Mouse (Mus musculus): Measurements from ENCODE around the gene Gm3336. TPM values are rescaled to one million over a fixed set of nuclear protein-coding genes. Genes with fewer than 3 reads are reported as not detected.

Gm3336 gene
- polyA plus RNA-seq, 1 experiment from 2014 or later: not detected

DNA sequence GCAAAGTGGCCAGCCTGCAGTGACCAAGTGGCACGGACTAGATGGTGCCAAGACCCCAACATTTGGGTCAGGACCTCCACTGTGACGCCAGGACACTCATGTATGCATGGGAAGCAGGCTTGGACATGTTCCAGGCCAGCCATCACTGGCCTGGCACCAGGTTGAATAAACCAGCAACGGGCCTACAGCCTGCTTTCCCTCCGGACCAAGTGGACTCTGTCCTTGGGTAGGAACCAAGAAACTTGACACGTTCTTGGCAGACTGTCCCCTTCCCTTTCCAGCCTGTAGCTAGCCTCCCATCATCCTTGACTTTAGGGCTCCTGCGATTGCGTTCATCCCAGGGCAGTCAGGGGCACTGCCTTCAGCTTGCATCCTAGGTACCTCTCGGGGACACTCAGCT is 30.8 kb upstream of the Gm3336 start:
- no peaks in the 10 kb centered on the region for H3K36me3 ChIP-seq (replicated peaks; ENCODE audit: control insufficient read depth, insufficient read depth, low read depth, low read length)
- no peak overlapping the region for H3K4me3 ChIP-seq (ENCODE audit: low read depth, low read length)
- no peak overlapping the region for H3K4me2 ChIP-seq (ENCODE audit: low read depth, low read length)
- H3K9ac ChIP-seq (replicated peaks; ENCODE audit: low read length): no peak overlapping the region
- H3K4me1 ChIP-seq (ENCODE audit: control insufficient read depth, insufficient read depth, low read length): no peaks in the 10 kb centered on the region; the same call in 1 of the 2 replicates
- no peak for ATAC-seq (replicated peaks; ENCODE audit: insufficient number of reproducible peaks, low FRiP score, low TSS enrichment, low read depth)
- H3K27me3 ChIP-seq (ENCODE audit: control insufficient read depth, insufficient read depth, low read length): no peaks in the 10 kb centered on the region
- H3K9me3 ChIP-seq (replicated peaks; ENCODE audit: control insufficient read depth, low read length): no peaks in the 10 kb centered on the region
- WGBS: 86% methylated on average over 8 of the region's 8 CpGs
- H3K27ac ChIP-seq (replicated peaks; ENCODE audit: low read depth, low read length): no peak overlapping the region
- DNase-seq (ENCODE audit: low spot score): no peak

DNA sequence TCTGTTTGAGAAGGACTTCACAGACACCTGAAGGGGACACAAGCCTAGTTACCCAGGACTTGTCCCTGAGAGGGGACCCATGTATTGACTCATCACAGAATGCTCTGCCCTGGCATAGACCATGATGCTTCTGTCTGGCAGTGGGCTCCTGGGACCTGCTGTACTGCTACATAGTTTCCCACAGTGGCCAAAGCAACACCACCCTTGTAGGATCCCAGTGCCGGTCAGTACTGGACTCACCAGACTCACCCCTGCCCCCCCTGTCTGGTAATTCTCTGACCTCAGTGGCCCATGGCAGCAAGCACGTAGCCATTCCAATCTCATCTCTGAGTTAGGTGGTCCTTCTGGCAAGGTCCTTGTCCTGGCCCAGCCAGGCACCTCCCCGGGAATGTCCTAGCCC is 30.2 kb upstream of the Gm3336 start:
- 90% methylated on average over 3 of the region's 3 CpGs for WGBS

DNA sequence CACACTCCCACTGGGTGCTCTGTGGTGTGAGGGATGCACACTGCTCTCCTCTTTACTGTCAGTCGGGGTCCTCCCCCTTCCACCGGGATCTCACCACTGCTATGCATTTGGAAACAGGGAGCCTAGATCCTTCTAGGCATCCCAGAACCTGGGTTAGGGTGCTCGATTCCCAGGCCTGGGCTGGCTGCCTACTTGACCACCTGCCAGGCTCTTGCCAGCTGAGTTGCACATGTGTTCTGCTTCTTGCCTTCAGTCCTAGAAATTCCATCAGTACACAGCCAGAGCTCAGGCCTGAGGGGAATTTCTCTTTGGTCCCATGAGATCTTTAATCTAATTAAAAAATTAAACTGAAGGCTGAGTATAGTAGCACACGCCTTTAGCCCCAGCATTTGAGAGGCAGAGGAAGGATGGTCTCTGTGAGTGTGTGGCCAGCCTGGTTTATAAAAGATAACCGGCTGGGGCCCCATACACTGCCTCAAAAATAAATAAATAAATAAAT is 28.4 kb upstream of the Gm3336 start:
- DNase-seq (ENCODE audit: low spot score) (peak; percentile 29), ATAC-seq (replicated peaks; ENCODE audit: insufficient number of reproducible peaks, low FRiP score, low TSS enrichment, low read depth) (no peak)
- WGBS: 59% methylated on average over 5 of the region's 5 CpGs
- Histone ChIP-seq H3K9ac (replicated peaks; ENCODE audit: low read length) (no peak overlapping the region), H3K27ac (replicated peaks; ENCODE audit: low read depth, low read length) (no peak overlapping the region), H3K4me3 (ENCODE audit: low read depth, low read length) (no peak overlapping the region), H3K9me3 (replicated peaks; ENCODE audit: control insufficient read depth, low read length) (no peaks in the 10 kb centered on the region), H3K4me1 (ENCODE audit: control insufficient read depth, insufficient read depth, low read length) (no peaks in the 10 kb centered on the region; the same call in 1 of the 2 replicates), H3K27me3 (ENCODE audit: control insufficient read depth, insufficient read depth, low read length) (no peaks in the 10 kb centered on the region), H3K36me3 (replicated peaks; ENCODE audit: control insufficient read depth, insufficient read depth, low read depth, low read length) (no peaks in the 10 kb centered on the region), H3K4me2 (ENCODE audit: low read depth, low read length) (no peak overlapping the region)

More for the DNA sequence above, 30.2 kb upstream of the Gm3336 start:
- H3K4me1 ChIP-seq (ENCODE audit: control insufficient read depth, insufficient read depth, low read length): no peaks in the 10 kb centered on the region; the same call in 1 of the 2 replicates
- H3K27ac ChIP-seq (replicated peaks; ENCODE audit: low read depth, low read length): no peak overlapping the region
- no peaks in the 10 kb centered on the region for H3K36me3 ChIP-seq (replicated peaks; ENCODE audit: control insufficient read depth, insufficient read depth, low read depth, low read length)
- H3K9ac ChIP-seq (replicated peaks; ENCODE audit: low read length): no peak overlapping the region
- no peak overlapping the region for H3K4me2 ChIP-seq (ENCODE audit: low read depth, low read length)
- no peak overlapping the region for H3K4me3 ChIP-seq (ENCODE audit: low read depth, low read length)
- no peak for ATAC-seq (replicated peaks; ENCODE audit: insufficient number of reproducible peaks, low FRiP score, low TSS enrichment, low read depth)
- no peaks in the 10 kb centered on the region for H3K27me3 ChIP-seq (ENCODE audit: control insufficient read depth, insufficient read depth, low read length)
- H3K9me3 ChIP-seq (replicated peaks; ENCODE audit: control insufficient read depth, low read length): no peaks in the 10 kb centered on the region
- no peak for DNase-seq (ENCODE audit: low spot score)

DNA sequence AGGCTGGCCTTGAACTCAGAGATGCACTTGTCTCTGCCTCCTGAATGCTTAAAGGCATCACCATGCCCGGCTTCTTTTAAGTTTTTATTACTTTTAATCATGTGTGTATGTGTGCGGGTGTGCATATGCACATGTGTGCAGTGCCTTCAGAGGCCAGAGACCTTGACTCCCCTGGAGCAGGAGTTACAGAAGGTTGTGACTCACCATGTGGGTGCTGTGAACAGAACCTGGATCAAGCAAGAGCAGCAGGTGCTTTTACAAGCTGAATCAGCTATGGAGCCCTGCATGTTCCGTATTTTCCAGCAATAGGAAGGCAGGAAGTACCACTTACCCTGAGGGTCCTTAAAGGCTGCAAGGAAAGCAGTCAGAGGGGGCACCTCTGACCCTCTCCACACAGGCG is 27.1 kb upstream of the Gm3336 start:
- DNase-seq (ENCODE audit: low spot score): no peak
- H3K9me3 ChIP-seq (replicated peaks; ENCODE audit: control insufficient read depth, low read length): no peaks in the 10 kb centered on the region
- H3K9ac ChIP-seq (replicated peaks; ENCODE audit: low read length): peak overlapping the region; percentile 76
- no peaks in the 10 kb centered on the region for H3K36me3 ChIP-seq (replicated peaks; ENCODE audit: control insufficient read depth, insufficient read depth, low read depth, low read length)
- H3K4me3 ChIP-seq (ENCODE audit: low read depth, low read length): peak overlapping the region; percentile 12; the same call in 1 of the 2 replicates
- H3K4me2 ChIP-seq (ENCODE audit: low read depth, low read length): peak overlapping the region; percentile 40
- peaks cover 5% of the 10 kb centered on the region for H3K4me1 ChIP-seq (ENCODE audit: control insufficient read depth, insufficient read depth, low read length)
- 52% methylated on average over 4 of the region's 4 CpGs for WGBS
- no peak for ATAC-seq (replicated peaks; ENCODE audit: insufficient number of reproducible peaks, low FRiP score, low TSS enrichment, low read depth)
- peak overlapping the region; percentile 88 for H3K27ac ChIP-seq (replicated peaks; ENCODE audit: low read depth, low read length)
- no peaks in the 10 kb centered on the region for H3K27me3 ChIP-seq (ENCODE audit: control insufficient read depth, insufficient read depth, low read length)

DNA sequence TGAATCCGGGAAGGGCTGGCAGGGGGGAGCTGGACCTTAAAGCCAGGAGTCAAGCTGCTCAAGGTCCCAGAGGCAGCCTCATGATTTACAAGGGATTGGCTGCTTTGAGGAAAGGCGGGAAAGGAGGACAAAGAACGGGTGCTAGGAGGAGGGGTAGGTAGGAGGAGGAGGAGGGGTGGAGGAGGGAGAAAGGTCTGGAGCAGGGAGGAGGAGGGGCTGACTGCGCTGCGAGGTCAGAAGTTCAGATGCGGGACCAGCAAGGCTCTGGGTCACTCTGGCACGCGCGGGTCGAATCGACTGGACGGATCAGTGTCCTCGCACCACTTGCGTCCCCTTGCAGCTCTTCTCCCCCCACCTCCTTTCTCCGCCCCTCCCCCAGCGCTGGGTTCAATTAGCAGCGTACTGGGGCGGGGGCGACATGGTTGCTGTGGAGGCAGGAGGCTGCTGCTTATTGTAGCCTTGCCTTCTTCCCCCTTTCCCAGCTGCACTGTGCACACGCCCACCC is 26.6 kb upstream of the Gm3336 start:
- peak overlapping the region; percentile 76 for H3K9ac ChIP-seq (replicated peaks; ENCODE audit: low read length)
- peak overlapping the region; percentile 88 for H3K27ac ChIP-seq (replicated peaks; ENCODE audit: low read depth, low read length)
- 2% methylated on average over 18 of the region's 20 CpGs for WGBS
- peak; percentile 93 for DNase-seq (ENCODE audit: low spot score)
- peak overlapping the region; percentile 40 for H3K4me2 ChIP-seq (ENCODE audit: low read depth, low read length)
- ATAC-seq (replicated peaks; ENCODE audit: insufficient number of reproducible peaks, low FRiP score, low TSS enrichment, low read depth): peak; percentile 68
- peaks cover 5% of the 10 kb centered on the region for H3K4me1 ChIP-seq (ENCODE audit: control insufficient read depth, insufficient read depth, low read length)
- H3K4me3 ChIP-seq (ENCODE audit: low read depth, low read length): peak overlapping the region; percentile 12; the same call in 1 of the 2 replicates
- no peaks in the 10 kb centered on the region for H3K36me3 ChIP-seq (replicated peaks; ENCODE audit: control insufficient read depth, insufficient read depth, low read depth, low read length)
- H3K27me3 ChIP-seq (ENCODE audit: control insufficient read depth, insufficient read depth, low read length): no peaks in the 10 kb centered on the region
- H3K9me3 ChIP-seq (replicated peaks; ENCODE audit: control insufficient read depth, low read length): no peaks in the 10 kb centered on the region

DNA sequence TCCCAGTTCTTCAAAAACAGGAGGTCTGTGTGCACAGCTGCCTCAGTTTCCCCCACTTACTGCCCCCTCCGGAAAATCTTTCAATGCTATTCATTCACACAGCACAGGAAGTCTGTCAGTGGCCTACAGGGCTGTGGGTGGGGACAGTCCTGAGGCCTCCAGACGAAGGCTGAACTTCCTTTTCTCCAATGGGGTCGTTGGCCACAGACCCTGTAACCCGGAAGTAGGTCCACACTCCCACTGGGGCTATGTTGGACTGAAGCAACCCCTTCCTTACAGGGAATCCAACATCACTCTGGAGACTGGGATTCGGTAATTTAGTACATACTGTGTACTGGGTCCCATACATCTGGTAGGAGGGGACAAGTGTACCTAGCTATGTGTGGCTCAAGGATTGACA is 24.7 kb upstream of the Gm3336 start:
- no peaks in the 10 kb centered on the region for H3K36me3 ChIP-seq (replicated peaks; ENCODE audit: control insufficient read depth, insufficient read depth, low read depth, low read length)
- H3K4me3 ChIP-seq (ENCODE audit: low read depth, low read length): no peak overlapping the region
- H3K27ac ChIP-seq (replicated peaks; ENCODE audit: low read depth, low read length): no peak overlapping the region
- H3K27me3 ChIP-seq (ENCODE audit: control insufficient read depth, insufficient read depth, low read length): no peaks in the 10 kb centered on the region
- no peak for ATAC-seq (replicated peaks; ENCODE audit: insufficient number of reproducible peaks, low FRiP score, low TSS enrichment, low read depth)
- H3K9me3 ChIP-seq (replicated peaks; ENCODE audit: control insufficient read depth, low read length): no peaks in the 10 kb centered on the region
- no peak for DNase-seq (ENCODE audit: low spot score)
- peaks cover 7% of the 10 kb centered on the region for H3K4me1 ChIP-seq (ENCODE audit: control insufficient read depth, insufficient read depth, low read length)
- 68% methylated on average over 5 of the region's 5 CpGs for WGBS
- H3K9ac ChIP-seq (replicated peaks; ENCODE audit: low read length): no peak overlapping the region
- H3K4me2 ChIP-seq (ENCODE audit: low read depth, low read length): no peak overlapping the region

DNA sequence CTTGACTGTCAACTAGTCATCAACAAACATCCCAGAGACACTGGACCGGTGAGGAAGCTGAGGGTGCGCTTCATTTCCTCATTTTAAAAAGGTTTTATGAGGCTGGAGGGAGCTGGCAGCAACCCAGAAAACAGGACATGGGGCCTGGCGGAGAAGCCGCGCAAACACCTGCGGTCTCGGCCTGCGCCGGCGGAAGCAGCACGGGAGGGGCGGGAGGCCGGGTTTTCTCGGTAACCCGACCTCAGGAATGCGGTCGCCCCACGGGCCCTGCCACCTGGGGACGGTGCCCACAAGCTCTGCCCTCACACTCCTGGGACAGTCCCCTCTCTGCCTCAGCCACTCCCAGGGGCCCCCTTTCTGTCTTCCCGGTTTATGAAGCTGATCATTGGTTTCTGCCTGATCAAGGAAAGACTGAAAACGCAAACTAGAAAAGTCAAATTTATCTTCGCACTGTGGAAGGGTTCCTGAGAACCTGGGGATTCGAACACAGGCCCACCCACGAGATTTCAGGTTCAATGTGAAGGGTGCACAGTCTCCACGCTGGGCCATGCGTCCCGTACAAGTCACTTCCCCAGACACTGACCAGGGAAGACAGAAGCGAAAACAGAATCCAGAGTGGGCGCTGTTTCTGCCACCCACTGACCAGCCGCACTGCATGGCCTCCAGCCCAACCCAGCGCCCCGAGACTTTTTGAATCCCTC is 22.9 kb upstream of the Gm3336 start:
- H3K27me3 ChIP-seq (ENCODE audit: control insufficient read depth, insufficient read depth, low read length): no peaks in the 10 kb centered on the region
- H3K4me1 ChIP-seq (ENCODE audit: control insufficient read depth, insufficient read depth, low read length): peaks cover 7% of the 10 kb centered on the region
- WGBS: 29% methylated on average over 32 of the region's 32 CpGs
- H3K9me3 ChIP-seq (replicated peaks; ENCODE audit: control insufficient read depth, low read length): no peaks in the 10 kb centered on the region
- ATAC-seq (replicated peaks; ENCODE audit: insufficient number of reproducible peaks, low FRiP score, low TSS enrichment, low read depth) (no peak), DNase-seq (ENCODE audit: low spot score) (peak; percentile 47)
- no peak overlapping the region; the same call in 1 of the 2 replicates for H3K4me3 ChIP-seq (ENCODE audit: low read depth, low read length)
- H3K27ac ChIP-seq (replicated peaks; ENCODE audit: low read depth, low read length): peak overlapping the region; percentile 90
- H3K4me2 ChIP-seq (ENCODE audit: low read depth, low read length): peak overlapping the region; percentile 0
- no peaks in the 10 kb centered on the region for H3K36me3 ChIP-seq (replicated peaks; ENCODE audit: control insufficient read depth, insufficient read depth, low read depth, low read length)
- H3K9ac ChIP-seq (replicated peaks; ENCODE audit: low read length): no peak overlapping the region; the same call in none of the 2 replicates
